Mouse (Mus musculus): Measurements from ENCODE around the gene Agpat4. TPM values are rescaled to one million over a fixed set of nuclear protein-coding genes. Genes with fewer than 3 reads are reported as not detected.
"Not testable (repeated sequence)": the region's sequence is repeated elsewhere in the genome, so short reads cannot be mapped to it uniquely, and the experiment has no call there.

Gene Agpat4
- 100 to 1,000 TPM in 2 of 4 experiments, 10 to 100 TPM in 2; 40.1 to 106 (median 76.9) TPM for total RNA-seq (2022)

DNA sequence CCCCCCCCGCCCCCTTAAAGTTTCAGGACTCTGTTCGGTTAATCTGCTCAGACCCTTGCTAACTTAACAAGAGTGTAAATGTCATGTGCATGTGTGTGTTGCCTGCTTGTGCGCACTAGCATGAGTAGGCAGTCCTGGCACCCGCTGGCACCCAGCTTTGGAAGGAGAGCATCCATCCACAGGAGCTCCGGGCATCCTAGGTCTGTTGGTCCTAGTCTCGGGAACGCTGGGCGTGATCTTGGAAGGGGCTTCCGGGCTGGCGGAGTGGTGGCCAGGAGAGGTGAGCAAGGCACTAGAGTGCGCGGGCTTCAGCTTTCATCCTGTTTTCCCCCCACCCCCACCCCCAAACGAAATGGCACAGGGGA lies at the start of gene Agpat4:
Gene Agpat4 (plus strand): TSS at position 144 of the 365 bp plus-strand sequence.
- DNase-seq, result peak; percentile 40

- no peak for DNase-seq
These were observed 41.7 kb upstream of the Agpat4 start for GRCm38 (mm10) chr17:12076816-12077215.

GRCm38 (mm10) chr17:12080656-12081495 lies 37.6 kb upstream of the Agpat4 start:
- DNase-seq, result no peak

- DNase-seq, result no peak
These were observed 36.3 kb upstream of the Agpat4 start for GRCm38 (mm10) chr17:12082201-12082600.

DNA sequence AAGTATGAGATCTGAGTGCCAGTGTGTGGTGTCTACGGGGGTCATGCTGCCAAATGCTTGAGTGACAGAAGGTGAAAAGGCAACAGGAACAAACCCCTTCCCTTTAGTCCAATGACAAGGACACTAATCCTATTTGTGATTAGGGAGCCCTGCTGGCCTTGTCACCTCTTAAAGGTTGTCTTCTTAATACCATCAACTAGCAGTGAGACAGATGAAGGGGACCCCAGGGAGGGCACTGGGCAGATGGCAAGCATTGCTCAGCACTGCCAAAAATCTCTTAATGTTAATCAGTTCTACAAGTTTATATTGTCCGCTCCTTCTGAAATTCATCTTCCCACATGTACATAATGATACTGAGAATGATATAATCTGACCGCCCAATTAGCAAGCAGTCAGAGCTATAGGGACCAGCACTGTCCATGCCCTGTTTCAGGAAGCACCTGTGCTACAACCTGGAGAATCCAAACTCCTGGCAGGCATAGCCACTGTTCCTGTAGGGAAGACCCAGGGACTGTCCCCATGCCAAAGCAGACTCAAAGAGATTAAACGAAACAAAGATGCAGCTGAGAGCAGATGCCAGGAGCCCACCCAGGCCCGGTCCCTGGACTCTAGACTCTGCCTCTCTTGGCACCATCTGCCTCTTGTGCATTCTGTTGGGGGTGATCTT lies 28.1 kb upstream of the Agpat4 start:
- no peak for DNase-seq

- DNase-seq, result no peak
These were observed 25.5 kb upstream of the Agpat4 start for GRCm38 (mm10) chr17:12092901-12093564.

DNA sequence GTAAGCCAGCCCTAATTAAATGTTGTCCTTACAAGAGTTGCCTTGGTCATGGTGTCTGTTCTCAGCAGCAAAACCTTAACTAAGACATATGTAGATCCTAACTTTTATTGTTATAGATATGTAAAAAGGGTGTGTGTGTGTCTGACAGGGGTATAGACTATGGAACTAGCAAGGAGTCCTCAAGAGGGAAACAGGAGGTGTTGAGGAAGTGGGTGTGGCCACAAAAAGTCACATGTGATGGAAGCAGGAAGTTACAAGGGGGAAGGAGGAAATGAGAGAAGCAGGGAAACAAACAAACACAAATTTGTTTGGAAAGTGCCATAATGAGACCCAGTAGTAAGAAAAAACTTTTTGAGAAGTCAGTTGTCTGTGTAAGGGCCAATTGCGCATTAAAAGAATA lies 24.5 kb upstream of the Agpat4 start:
- DNase-seq, result no peak

DNA sequence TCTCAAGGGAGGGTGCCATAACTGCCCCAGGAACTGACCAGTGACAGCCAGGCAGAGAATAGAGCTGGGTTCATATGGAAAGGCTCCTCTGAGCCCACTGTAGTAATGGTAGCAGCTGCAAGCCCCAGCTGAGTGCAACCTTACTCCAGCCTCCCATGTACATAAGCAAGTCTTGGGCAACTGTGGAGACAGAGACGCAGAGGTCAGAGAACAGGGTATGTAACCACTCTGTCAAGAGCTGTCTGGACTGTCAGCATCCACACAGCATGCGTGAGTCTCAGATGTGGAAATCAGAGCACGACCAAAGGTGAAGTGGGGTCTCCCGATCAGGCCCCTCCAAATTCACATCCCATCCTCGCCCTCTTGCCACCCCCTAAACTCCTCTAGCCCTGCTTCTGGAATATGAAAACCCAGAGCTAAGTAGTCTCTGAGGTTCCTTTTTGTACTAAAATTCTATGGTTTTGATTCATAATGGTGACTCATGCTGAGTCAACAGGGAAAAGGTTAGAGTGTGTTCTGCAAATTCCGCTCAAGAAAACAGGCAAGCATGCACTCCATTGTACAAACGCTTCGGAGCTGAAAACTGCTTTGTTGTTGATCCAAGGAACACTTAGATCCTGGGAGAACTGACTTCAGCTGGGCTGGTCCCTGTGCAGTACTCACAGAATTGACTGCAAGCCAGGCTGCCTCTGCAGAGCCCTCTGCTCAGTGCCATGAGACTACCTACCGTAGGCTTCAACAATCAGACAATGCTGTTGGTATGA lies 23.5 kb upstream of the Agpat4 start:
- peak; percentile 42 for DNase-seq

DNA sequence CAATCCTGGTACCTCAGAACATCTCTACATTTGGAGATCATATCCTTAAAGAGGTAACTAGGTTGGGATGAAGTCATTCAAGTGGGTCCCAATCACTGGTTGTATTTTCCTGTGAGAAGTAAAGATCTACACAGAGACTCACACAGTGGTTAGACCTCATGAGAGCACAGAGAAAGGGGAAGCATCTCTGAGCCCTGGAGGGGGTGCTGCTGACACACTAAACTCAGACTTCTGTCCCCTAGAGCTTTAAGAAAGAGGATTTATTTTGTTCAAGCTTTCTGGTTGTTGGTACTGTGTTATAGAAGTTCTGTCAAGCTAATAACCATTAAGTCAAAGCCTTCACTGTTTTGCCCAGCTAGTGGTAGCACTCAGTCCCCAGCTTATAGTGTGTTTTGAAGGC lies 19.1 kb upstream of the Agpat4 start:
- DNase-seq, result no peak

GRCm38 (mm10) chr17:12102326-12102725 lies 16.2 kb upstream of the Agpat4 start:
- DNase-seq, result no peak

DNA sequence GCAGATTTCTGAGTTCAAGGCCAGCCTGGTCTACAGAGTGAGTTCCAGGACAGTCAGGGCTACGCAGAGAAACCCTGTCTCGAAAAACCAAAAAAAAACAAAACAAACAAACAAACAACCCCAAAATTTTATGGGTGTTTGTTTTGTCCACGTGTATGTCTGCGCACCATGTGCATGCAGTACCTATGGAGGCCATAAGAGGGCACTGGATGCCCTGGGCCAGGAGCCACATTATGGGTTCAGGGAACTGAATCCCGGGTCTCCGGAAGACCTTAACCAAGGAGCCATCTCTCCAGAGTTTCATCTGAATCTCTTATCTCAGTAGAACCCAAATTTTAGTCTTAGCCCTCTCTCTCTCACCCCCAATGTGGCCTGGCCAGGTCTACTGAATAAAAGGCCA lies 14.7 kb upstream of the Agpat4 start:
- no peak for DNase-seq

DNA sequence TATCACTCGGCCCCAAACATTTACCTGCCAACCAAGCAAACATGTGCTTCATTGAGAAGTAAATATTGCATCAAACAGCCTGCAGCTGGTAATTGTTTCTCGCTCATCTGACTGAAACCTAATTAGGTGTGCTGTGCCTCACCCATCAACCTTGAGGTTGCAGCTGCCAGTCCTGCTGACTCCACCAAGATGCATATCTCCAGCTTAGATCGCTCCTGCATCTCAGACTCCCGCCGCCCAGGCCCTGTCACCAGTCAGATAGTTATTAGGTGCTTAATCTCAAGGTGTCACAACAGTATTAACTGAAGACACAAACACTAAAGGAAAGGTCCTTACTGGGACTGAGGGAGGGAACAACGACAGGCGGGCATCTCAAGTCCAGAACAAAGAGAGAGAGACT lies 14.3 kb upstream of the Agpat4 start:
- DNase-seq, result no peak

DNA sequence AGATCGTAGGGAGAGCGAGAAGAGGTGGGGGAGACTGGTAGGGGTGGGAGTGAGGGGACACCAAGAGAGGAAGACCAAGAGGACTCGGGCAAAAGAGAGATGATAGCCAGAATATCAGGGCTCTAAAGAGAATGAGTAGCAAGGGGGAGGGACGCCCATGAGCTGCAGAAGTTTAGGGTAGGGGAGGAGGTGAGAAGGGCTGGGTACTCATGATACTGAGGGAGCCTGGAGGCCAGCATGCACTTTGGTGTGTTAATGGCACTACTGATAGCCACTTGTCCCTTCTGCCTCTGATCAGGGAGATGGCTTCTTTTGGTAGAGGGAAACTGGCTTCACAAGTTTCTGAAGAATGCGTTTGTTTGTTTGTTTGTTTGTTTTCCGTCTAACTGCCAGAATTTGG lies 13.8 kb upstream of the Agpat4 start:
- no peak for DNase-seq

DNA sequence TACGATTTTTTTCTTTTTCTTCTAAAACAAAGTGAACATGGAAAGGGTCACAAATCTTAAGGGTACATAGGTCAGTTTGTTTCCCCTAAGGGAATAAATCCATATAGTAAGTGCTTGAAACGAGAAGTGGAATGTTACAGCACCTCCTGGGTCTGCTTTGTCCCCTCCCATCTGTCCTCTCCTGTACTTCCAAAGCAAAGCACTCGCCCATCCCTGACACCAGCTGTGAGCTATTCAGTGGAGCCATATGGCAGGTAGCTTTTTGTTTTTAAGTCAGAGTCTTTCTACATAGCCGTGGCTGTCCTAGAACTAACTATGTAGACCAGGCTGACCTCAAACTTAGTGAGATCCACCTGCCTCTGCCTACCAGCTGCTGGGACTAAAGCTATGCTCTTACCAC lies 12.2 kb upstream of the Agpat4 start:
- DNase-seq, result no peak

DNA sequence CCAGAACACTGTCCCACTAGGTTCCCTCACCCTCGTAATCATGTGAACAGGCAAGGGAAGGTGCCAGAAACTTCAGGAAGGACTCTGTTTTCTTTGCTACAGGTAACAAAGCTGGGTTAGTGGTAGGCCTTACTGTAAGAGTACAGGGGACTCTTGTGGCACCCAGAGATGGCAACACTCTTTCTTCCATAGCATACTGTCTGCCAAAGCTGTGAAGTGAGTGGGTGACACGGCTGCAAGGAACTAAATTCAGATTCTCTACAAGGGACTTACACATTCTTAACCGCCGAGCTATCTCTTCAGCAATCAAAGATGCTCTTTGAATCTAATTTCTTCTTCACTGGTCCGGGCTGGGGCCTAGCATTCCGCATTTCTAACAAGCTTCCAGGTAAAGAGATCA lies 4.9 kb upstream of the Agpat4 start:
- DNase-seq, result no peak

DNA sequence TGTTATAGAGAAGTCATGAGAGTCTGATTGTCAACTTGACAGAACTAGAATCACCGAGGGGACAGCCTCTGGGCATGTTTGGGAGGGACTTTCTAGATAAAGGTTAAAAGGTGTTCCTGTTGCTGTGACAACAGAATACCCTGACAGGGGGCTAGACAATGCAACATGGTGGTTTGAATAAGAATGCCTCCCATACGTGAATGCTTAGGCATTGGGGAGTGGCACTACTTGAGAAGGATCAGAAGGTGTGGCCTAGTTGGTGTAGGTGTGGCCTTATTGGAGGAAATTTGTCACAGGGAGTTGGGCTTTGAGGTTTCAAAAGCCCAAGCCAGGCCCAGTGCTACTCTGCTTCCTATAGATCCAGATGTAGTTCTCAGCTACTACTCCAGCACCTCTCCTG lies 3.4 kb upstream of the Agpat4 start:
- no peak for DNase-seq

DNA sequence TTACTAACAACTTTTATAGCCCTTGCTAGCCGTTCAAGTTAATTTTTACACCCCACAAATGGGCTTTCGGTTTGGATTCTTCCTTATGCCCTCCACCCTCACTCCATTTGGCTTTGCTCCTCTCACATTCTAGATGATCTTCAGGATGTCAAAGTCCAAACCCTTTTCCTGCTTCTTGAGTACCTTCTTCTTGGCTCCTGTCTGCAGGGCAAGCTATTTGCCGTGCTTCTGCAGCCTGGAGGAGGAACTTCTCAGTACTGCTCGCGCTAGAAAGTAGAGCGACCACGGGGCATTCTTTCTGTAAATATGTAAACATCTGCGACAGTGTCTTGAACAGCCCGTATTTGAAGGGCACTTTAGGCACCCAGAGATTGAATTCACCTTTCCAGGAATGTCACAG lies 373 bp upstream of the Agpat4 start:
- no peak for DNase-seq

GRCm38 (mm10) chr17:12118926-12119641 lies 580 bp downstream of the Agpat4 start:
- peak; percentile 90 for DNase-seq

DNA sequence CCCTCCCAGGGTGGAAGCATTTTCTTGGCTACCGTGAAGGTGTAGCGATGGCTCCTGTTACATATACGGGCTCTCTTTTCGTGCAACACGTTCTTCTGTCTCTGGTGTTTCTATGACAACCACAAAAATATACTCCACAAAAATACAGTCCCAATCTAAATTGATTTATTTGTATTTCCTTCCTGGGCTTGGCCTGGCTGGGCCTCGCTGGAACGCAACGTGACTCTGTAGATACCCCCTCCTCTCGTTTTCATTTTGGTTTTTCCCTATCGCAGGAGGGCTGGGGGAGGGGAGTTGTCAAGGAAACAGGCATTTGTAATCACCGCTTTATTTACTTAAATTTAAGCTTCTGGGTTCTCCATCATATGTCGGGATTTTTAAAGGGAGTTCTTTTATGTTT lies 1.2 kb downstream of the Agpat4 start:
- peak; percentile 26 for DNase-seq

- no peak for DNase-seq
These were observed 1.8 kb downstream of the Agpat4 start for GRCm38 (mm10) chr17:12120268-12120667.

GRCm38 (mm10) chr17:12121226-12121794 lies 2.8 kb downstream of the Agpat4 start:
- DNase-seq, result peak; percentile 25

DNA sequence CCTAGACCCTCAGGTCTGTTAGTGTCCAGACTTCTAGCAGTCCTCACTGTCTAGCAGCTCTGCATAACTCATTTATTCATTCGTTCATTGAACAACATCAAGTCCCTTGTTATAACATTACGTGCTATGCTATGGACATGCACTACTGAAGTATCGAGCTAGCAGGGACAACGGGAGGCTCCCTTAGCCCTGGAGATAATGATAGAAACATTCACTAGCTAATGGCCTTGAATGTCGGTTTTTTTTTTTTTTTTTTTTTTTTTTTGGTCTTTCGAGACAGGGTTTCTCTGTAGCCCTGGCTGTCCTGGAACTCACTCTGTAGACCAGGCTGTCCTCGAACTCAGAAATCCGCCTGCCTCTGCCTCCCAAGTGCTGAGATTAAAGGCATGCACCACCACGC lies 3.8 kb downstream of the Agpat4 start:
- DNase-seq, result not testable (repeated sequence)
